29 mouse cellular contexts compared by ENCODE assay signal in genomic region chr5:38875403-38875802, GRCm38 (mm10). TPM values are rescaled to one million over a fixed set of nuclear protein-coding genes. Genes with fewer than 3 reads are reported as not detected.
DNase-seq lines count a peak whose midpoint lies in the region; ATAC-seq lines count a peak whose summit lies in the region.
"Had no signal": no experiment of that assay in that cellular context is flagged by ENCODE, and none has a peak within 500 bp of the region (broad histone marks: within the 10 kb centered on the region; RNA-seq: fewer than 3 reads in every experiment).

No protein-coding gene starts in this region.

- ATAC-seq in forebrain, embryonic 12.5 days (ENCODE audit: low FRiP score): 0 out of 2 replicates have a peak, but pooled peaks have one; percentile 31
- ATAC-seq in forebrain, embryonic 14.5 days: no peak
- ATAC-seq in midbrain, embryonic 15.5 days (replicated peaks): no peak; the same call in 1 of the 2 replicates
- ATAC-seq: CD4-positive, CD25-positive, alpha-beta regulatory T cell, adult 4 months; lung, postnatal 0 days had no signal

- no peaks in the 10 kb centered on the region for H3K27me3 ChIP-seq in forebrain, embryonic 12.5 days
- H3K27me3 ChIP-seq in forebrain, embryonic 14.5 days (replicated peaks; ENCODE audit: control insufficient read depth, insufficient read depth, low read length): no peaks in the 10 kb centered on the region
- 0 out of 2 replicates have a peak, but pooled peaks cover 3% of the 10 kb centered on the region for H3K27me3 ChIP-seq in midbrain, embryonic 10.5 days (ENCODE audit: low read depth, poor library complexity, severe bottlenecking)
- no peaks in the 10 kb centered on the region for H3K27me3 ChIP-seq in midbrain, embryonic 15.5 days (replicated peaks)
- no peaks in the 10 kb centered on the region for H3K27me3 ChIP-seq in embryonic facial prominence, embryonic 10.5 days (replicated peaks; ENCODE audit: low read depth, poor library complexity, severe bottlenecking)
- H3K27me3 ChIP-seq: embryonic facial prominence, embryonic 13.5 days; hindbrain, embryonic 15.5 days; limb, embryonic 15.5 days; liver, embryonic 13.5 days; megakaryocyte, embryonic 14.5 days had no signal

- H3K9ac ChIP-seq in forebrain, embryonic 12.5 days: no peak overlapping the region
- H3K9ac ChIP-seq in forebrain, embryonic 14.5 days (ENCODE audit: low read length): no peak overlapping the region
- H3K9ac ChIP-seq in midbrain, embryonic 15.5 days: no peak overlapping the region
- H3K9ac ChIP-seq: embryonic facial prominence, embryonic 13.5 days; hindbrain, embryonic 15.5 days; limb, embryonic 15.5 days; liver, embryonic 13.5 days had no signal

- H3K9me3 ChIP-seq in forebrain, embryonic 12.5 days: no peaks in the 10 kb centered on the region
- no peaks in the 10 kb centered on the region for H3K9me3 ChIP-seq in forebrain, embryonic 14.5 days (replicated peaks; ENCODE audit: control insufficient read depth, low read length)
- no peaks in the 10 kb centered on the region for H3K9me3 ChIP-seq in midbrain, embryonic 10.5 days (replicated peaks)
- no peaks in the 10 kb centered on the region for H3K9me3 ChIP-seq in midbrain, embryonic 15.5 days
- no peaks in the 10 kb centered on the region for H3K9me3 ChIP-seq in embryonic facial prominence, embryonic 10.5 days
- H3K9me3 ChIP-seq: embryonic facial prominence, embryonic 13.5 days; forebrain, embryonic 10.5 days; hindbrain, embryonic 15.5 days; limb, embryonic 10.5 days; limb, embryonic 15.5 days; liver, embryonic 13.5 days; megakaryocyte, embryonic 14.5 days had no signal

- H3K4me2 ChIP-seq in forebrain, embryonic 12.5 days: no peak overlapping the region
- H3K4me2 ChIP-seq in forebrain, embryonic 14.5 days (ENCODE audit: low read length): no peak overlapping the region
- H3K4me2 ChIP-seq in midbrain, embryonic 15.5 days: no peak overlapping the region
- H3K4me2 ChIP-seq: embryonic facial prominence, embryonic 13.5 days; hindbrain, embryonic 15.5 days; limb, embryonic 15.5 days; liver, embryonic 13.5 days had no signal

- WGBS in forebrain, embryonic 12.5 days: 17% methylated on average over 3 of the region's 3 CpGs
- WGBS in forebrain, embryonic 14.5 days: 13% methylated on average over 3 of the region's 3 CpGs
- WGBS in midbrain, embryonic 10.5 days: 31% methylated on average over 3 of the region's 3 CpGs
- WGBS in midbrain, embryonic 15.5 days: 35% methylated on average over 3 of the region's 3 CpGs
- 33% methylated on average over 3 of the region's 3 CpGs for WGBS in embryonic facial prominence, embryonic 10.5 days

- intact Hi-C loops in left cerebral cortex, postnatal 36 days (cut with DNase I): no loop called here

- H3K4me1 ChIP-seq in forebrain, embryonic 12.5 days: peaks cover 15% of the 10 kb centered on the region; the same call in 1 of the 2 replicates
- H3K4me1 ChIP-seq in forebrain, embryonic 14.5 days (ENCODE audit: control insufficient read depth, insufficient read depth, low read length): peaks cover 5% of the 10 kb centered on the region; the same call in 1 of the 2 replicates
- peaks cover 41% of the 10 kb centered on the region for H3K4me1 ChIP-seq in midbrain, embryonic 10.5 days
- no peaks in the 10 kb centered on the region for H3K4me1 ChIP-seq in midbrain, embryonic 15.5 days
- H3K4me1 ChIP-seq in embryonic facial prominence, embryonic 10.5 days: peaks cover 18% of the 10 kb centered on the region
- H3K4me1 ChIP-seq: embryonic facial prominence, embryonic 13.5 days; hindbrain, embryonic 15.5 days; limb, embryonic 15.5 days; liver, embryonic 13.5 days had no signal

- H3K27ac ChIP-seq in forebrain, embryonic 12.5 days: no peak overlapping the region
- no peak overlapping the region for H3K27ac ChIP-seq in forebrain, embryonic 14.5 days (ENCODE audit: low read depth, low read length)
- H3K27ac ChIP-seq in midbrain, embryonic 10.5 days (replicated peaks): 0 out of 2 replicates have a peak overlapping the region, but pooled peaks have one; percentile 30
- H3K27ac ChIP-seq in midbrain, embryonic 15.5 days: no peak overlapping the region
- no peak overlapping the region for H3K27ac ChIP-seq in embryonic facial prominence, embryonic 10.5 days (replicated peaks)
- H3K27ac ChIP-seq: embryonic facial prominence, embryonic 13.5 days; hindbrain, embryonic 15.5 days; kidney, postnatal 0 days; limb, embryonic 10.5 days; limb, embryonic 15.5 days; liver, embryonic 13.5 days had no signal

- H3K4me3 ChIP-seq in forebrain, embryonic 12.5 days (replicated peaks): no peak overlapping the region
- no peak overlapping the region for H3K4me3 ChIP-seq in forebrain, embryonic 14.5 days (ENCODE audit: low read depth, low read length)
- no peak overlapping the region for H3K4me3 ChIP-seq in midbrain, embryonic 10.5 days
- no peak overlapping the region for H3K4me3 ChIP-seq in midbrain, embryonic 15.5 days
- no peak overlapping the region for H3K4me3 ChIP-seq in embryonic facial prominence, embryonic 10.5 days
- H3K4me3 ChIP-seq: embryonic facial prominence, embryonic 13.5 days; forebrain, embryonic 10.5 days; hindbrain, embryonic 15.5 days; limb, embryonic 10.5 days; limb, embryonic 15.5 days; liver, embryonic 13.5 days; megakaryocyte, embryonic 14.5 days had no signal

- no peak for DNase-seq in forebrain, embryonic 14.5 days (ENCODE audit: low spot score)
- DNase-seq in midbrain, embryonic 10.5 days (ENCODE audit: low spot score): no peak
- DNase-seq in embryonic facial prominence, embryonic 10.5 days (ENCODE audit: low spot score): peak; percentile 17
- peak; percentile 20 for DNase-seq in mesoderm, embryonic 11.5 days (ENCODE audit: low read depth, low spot score)
- no peak for DNase-seq in left cerebral cortex, postnatal 36 days (ENCODE audit: low spot score in 2 of 2)
- DNase-seq: adrenal gland, postnatal 14 days; cerebellum, adult 11 months; cerebellum, adult 9-10 months; gastrocnemius, postnatal 14 days; heart, postnatal 36 days; kidney, adult 8-10 months; kidney, postnatal 4 days; liver, embryonic 13.5 days; lung, adult 18-20 months; lung, postnatal 4 days; right cerebral cortex, postnatal 25 days; thymus, postnatal 14 days had no signal

- no peaks in the 10 kb centered on the region for H3K36me3 ChIP-seq in forebrain, embryonic 12.5 days (replicated peaks)
- no peaks in the 10 kb centered on the region for H3K36me3 ChIP-seq in forebrain, embryonic 14.5 days (ENCODE audit: control insufficient read depth, insufficient read depth, low read length)
- H3K36me3 ChIP-seq in midbrain, embryonic 10.5 days: no peaks in the 10 kb centered on the region
- no peaks in the 10 kb centered on the region for H3K36me3 ChIP-seq in midbrain, embryonic 15.5 days (replicated peaks)
- H3K36me3 ChIP-seq in embryonic facial prominence, embryonic 10.5 days (replicated peaks): no peaks in the 10 kb centered on the region
- H3K36me3 ChIP-seq: embryonic facial prominence, embryonic 13.5 days; forebrain, embryonic 10.5 days; hindbrain, embryonic 15.5 days; limb, embryonic 10.5 days; limb, embryonic 15.5 days; liver, embryonic 13.5 days had no signal

RNA-seq across cellular contexts. Expression of gene Clnk, which starts 1.2 kb away (rescaled TPM):
- not detected in 2 replicates for polyA plus RNA-seq in forebrain, embryonic 12.5 days (2016; fragmentation: Nextera tagmentation; extraction: Ambion mirVana)
- polyA plus RNA-seq in forebrain, embryonic 14.5 days (2014; fragmentation: Nextera tagmentation; extraction: Ambion mirVana): 0.17 TPM in 1 of 2 replicates, not detected in the other
- 0.06 and 0.10 TPM in 2 replicates for polyA plus RNA-seq in midbrain, embryonic 10.5 days (2016; fragmentation: Nextera tagmentation; extraction: Ambion mirVana)
- 0.10 and 0.13 TPM in 2 replicates for polyA plus RNA-seq in midbrain, embryonic 15.5 days (2015; fragmentation: Nextera tagmentation; extraction: Ambion mirVana)
- 0.14 and 0.45 TPM in 2 replicates for polyA plus RNA-seq in embryonic facial prominence, embryonic 10.5 days (2016; fragmentation: Nextera tagmentation; extraction: Ambion mirVana)
- not detected for total RNA-seq in left cerebral cortex, postnatal 36 days (2021)
- total RNA-seq: adrenal gland, postnatal 14 days; gastrocnemius, postnatal 14 days; heart, postnatal 36 days; layer of hippocampus, postnatal 25 days had no signal
- polyA plus RNA-seq: CD4-positive, CD25-positive, alpha-beta regulatory T cell, adult 4 months; embryonic facial prominence, embryonic 13.5 days; forebrain, embryonic 10.5 days; kidney, postnatal 0 days; liver, embryonic 13.5 days; lung, postnatal 0 days had no signal

Comparison
In these comparisons a context has a peak if more than half of its experiments do, and no peak if none do; other contexts are left out.
1. DNase-seq: peak in embryonic facial prominence, embryonic 10.5 days (single experiment) and mesoderm, embryonic 11.5 days (single experiment); none in forebrain, embryonic 14.5 days (single experiment), midbrain, embryonic 10.5 days (single experiment) and left cerebral cortex, postnatal 36 days (0 of 2).